Mouse (Mus musculus): ENCODE data around the gene Sugct.
"Not testable (repeated sequence)": the region's sequence is repeated elsewhere in the genome, so short reads cannot be mapped to it uniquely, and the experiment has no call there.

Sugct gene

DNA sequence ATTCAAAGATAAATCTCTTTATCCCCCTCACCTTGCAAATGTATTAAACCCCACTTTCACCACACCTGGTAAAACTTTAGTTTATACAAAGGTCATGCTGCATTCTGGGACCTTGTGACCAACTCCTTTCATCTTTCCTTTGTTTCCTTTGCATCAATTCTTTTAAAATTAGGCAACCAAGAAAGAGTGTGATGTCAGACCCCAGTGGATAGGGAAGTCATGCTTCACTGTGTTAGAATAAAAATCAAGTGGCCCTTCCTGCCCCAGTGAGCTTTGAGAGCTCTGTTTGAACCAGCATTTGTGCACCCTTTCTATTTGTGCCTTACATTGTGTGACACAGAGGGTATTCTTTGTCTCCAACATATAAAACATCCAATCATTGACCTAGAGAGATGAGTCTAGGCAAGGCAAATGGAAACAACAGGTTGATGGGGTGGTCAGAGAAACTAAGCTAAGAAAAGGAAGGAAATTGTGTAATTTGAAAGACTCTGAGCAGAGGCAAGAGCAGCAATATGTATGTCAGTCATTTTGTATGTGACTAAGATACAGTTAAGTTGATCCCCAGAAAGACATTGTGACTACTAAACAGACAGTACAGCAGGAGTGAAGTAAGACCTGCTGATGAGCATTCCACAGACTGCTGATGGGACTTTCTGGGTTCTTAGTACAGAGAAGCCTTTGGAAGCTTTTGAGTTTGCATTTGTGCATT, 797.1 kb downstream of the Sugct start:
- no peak for DNase-seq (ENCODE audit: low spot score)

GRCm38 (mm10) chr13:16878056-16878455, 817.3 kb downstream of the Sugct start:
- DNase-seq (ENCODE audit: low spot score), result no peak

DNA sequence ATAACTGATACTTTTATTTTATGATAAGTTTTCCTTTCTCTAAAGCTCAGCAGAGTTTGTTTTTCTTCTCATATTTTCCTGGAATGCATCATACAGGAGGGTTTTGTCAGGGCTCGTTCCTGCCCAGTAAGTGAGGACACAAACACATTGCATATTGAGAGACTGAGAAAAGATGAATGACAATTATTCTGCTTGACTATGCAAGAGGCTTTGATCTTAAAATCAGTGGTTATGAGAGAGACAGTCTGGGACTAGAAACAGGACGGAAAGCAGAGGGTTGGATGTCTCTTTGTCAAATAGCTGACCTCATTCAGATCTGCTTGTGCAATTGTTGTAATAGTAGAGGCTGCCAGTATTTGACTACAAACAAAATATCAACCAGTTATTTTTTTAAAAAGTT, 835.4 kb downstream of the Sugct start:
- DNase-seq (ENCODE audit: low spot score), result no peak

- DNase-seq (ENCODE audit: low spot score), result no peak
Observed at GRCm38 (mm10) chr13:16847236-16847635, 848.1 kb downstream of the Sugct start.

GRCm38 (mm10) chr13:16840994-16841393, 854.4 kb downstream of the Sugct start:
- no peak for DNase-seq (ENCODE audit: low spot score)

DNA sequence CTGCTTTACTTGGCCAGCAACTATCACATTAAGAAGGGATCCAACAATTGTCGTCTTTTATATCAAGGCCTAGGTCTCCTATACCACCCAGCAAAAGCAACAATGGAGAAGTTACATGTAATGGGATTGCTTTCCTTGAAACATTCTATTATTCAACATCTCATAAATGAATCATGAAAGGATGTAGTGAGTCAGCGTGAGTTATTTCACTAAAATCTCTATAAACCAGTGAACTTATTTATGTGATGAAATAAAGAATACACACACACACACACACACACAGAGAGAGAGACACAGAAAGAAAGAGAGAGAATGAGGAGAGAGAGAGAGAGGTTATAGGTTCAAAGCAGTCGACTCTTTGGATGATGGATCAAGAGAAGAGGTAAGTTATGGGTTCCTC, 856.9 kb downstream of the Sugct start:
- no peak for DNase-seq (ENCODE audit: low spot score)

- DNase-seq (ENCODE audit: low spot score), result no peak
Observed at GRCm38 (mm10) chr13:16835111-16835510, 860.2 kb downstream of the Sugct start.

DNA sequence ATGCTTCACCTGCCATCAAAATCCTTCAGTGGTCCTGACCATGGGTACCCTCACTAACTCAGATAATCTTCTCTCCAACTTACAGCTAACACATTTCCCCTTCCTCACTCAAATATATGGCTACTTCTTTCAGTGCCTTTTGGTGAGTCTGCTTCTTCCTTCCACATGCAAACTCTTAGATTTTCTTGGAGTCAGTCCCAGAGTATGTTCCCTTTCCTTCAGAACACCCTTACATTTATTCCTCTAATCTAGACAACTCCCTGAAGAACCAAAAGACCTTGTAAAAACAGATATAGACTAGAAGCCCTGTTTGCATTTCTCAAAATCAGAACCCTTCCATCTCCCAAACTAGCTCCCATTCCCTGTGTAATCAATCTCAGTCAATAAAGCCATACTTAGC, 862.3 kb downstream of the Sugct start:
- no peak for DNase-seq (ENCODE audit: low spot score)

GRCm38 (mm10) chr13:16831840-16832239, 863.5 kb downstream of the Sugct start:
- DNase-seq (ENCODE audit: low spot score), result no peak

DNA sequence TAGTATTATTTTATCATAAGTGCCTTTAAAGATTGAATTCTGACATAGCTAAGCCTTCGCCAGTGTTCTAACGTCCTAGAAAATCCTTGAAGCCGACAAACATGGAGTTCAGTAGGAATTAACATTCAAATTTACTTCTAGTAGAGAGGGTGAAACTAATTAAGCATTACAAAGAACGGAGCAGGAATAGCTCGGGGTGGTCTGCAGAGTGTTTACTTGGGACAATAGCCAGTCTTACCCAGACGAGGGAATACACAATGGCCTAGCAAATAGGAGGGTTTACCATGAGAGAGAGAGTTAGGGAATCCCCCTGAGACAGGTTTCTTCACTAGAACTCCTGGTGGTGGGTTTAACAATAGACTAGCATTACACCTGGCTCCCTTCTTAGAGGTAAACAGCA, 865.1 kb downstream of the Sugct start:
- not testable (repeated sequence) for DNase-seq (ENCODE audit: low spot score)

DNA sequence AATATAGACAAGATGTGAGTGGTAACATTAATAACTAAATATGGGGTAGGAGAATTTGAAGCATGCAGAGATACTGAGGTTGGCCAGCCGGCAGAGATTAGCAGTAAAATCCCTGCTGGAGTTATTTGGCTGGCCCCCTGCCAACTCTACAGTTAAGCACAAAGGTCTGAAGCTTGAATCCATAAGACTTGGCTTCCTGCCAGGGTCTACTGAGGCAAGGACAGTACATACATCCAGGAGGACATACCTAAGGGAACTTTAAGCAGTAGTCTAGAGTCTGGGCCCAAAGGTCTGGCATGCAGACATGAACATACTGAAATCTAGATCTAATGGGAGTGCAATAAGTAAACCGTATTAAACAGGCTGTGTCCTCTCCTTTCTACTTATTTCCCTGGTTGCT, 865.8 kb downstream of the Sugct start:
- DNase-seq (ENCODE audit: low spot score), result no peak

GRCm38 (mm10) chr13:16825619-16826018, 869.7 kb downstream of the Sugct start:
- DNase-seq (ENCODE audit: low spot score), result no peak

- DNase-seq (ENCODE audit: low spot score), result no peak
Observed at GRCm38 (mm10) chr13:16821785-16822184, 873.6 kb downstream of the Sugct start.

DNA sequence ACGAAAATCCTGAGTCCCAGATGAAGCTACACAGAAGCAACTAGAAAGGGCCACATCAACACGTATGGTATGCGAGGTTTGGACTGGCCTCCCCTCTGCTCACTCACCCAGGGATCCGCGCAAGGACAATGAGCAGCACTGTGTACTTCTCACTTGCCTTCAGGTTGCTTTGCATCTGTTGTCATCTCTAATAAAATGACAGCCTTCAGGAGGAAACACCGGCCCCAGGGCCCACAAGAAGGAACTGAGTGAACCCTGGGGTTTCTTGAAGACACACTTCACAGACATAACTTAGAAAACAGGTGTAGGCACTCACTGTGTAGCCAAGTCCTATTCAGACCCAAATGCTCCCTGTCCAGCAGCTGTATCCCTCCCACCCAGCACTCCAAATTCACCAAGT, 877.9 kb downstream of the Sugct start:
- no peak for DNase-seq (ENCODE audit: low spot score)

- no peak for DNase-seq (ENCODE audit: low spot score)
Observed at GRCm38 (mm10) chr13:16816747-16817146, 878.6 kb downstream of the Sugct start.

DNA sequence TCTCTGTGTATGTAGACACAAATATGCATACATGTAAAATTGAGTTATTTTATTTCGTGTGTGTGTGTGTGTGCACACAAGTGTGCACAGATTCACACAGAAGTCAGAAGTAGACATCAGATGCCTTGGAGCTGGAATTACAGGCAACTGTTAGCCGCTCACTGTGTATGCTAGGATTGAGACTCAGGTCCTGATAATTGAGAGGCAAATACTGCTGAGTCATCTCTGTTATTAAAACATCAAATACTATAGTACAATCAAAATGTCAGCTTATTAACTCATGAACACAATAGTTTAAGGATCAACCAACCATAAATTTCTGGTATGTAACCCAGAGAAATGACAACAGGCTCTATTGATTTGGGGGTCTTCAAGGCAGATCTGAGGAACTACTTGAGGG, 883.1 kb downstream of the Sugct start:
- DNase-seq (ENCODE audit: low spot score), result no peak

Data from c-Kit-positive CD71-positive TER-119-positive erythroid progenitor cells, embryonic 14.5 days (primary cell).